Mouse (Mus musculus): ENCODE measurements around the gene Gtf2h5.

Gtf2h5 gene

GRCm38 (mm10) chr17:6113653-6114052, 34.1 kb downstream of the Gtf2h5 start:
- no peak for DNase-seq

- no peak for DNase-seq
These were observed 35.5 kb downstream of the Gtf2h5 start for GRCm38 (mm10) chr17:6115085-6115484.

- no peak for DNase-seq
These were observed 37.7 kb downstream of the Gtf2h5 start for GRCm38 (mm10) chr17:6117148-6117725.

GRCm38 (mm10) chr17:6117917-6118316, 38.3 kb downstream of the Gtf2h5 start:
- no peak for DNase-seq

GRCm38 (mm10) chr17:6118861-6119260, 39.3 kb downstream of the Gtf2h5 start:
- DNase-seq = no peak

- no peak for DNase-seq
These were observed 44.2 kb downstream of the Gtf2h5 start for GRCm38 (mm10) chr17:6123776-6124175.

GRCm38 (mm10) chr17:6125441-6125840, 45.9 kb downstream of the Gtf2h5 start:
- no peak for DNase-seq

- DNase-seq = no peak
These were observed 48.5 kb downstream of the Gtf2h5 start for GRCm38 (mm10) chr17:6128039-6128438.

GRCm38 (mm10) chr17:6129361-6129760, 49.8 kb downstream of the Gtf2h5 start:
- no peak for DNase-seq

GRCm38 (mm10) chr17:6131083-6131482, 51.5 kb downstream of the Gtf2h5 start:
- no peak for DNase-seq
